Mouse (Mus musculus) neural tube, embryonic 11.5 days (tissue): Measurements from ENCODE around the gene Mrpl43. TPM values are rescaled to one million over a fixed set of nuclear protein-coding genes. Genes with fewer than 3 reads are reported as not detected.
"Not testable (repeated sequence)": the region's sequence is repeated elsewhere in the genome, so short reads cannot be mapped to it uniquely, and the experiment has no call there.

ENCODE experiments used
- ATAC-seq: fragments of 200-750 bp; cut with Nextera tagmentation; 2 replicates; pipeline ENCODE4 v1.8.0; 2017; ENCODE audit warnings: moderate number of reproducible peaks, mild to moderate bottlenecking, moderate TSS enrichment, moderate library complexity; ENCODE audit not compliant: insufficient read depth, low FRiP score, low TSS enrichment
- DNase-seq: peaks from one replicate; pipeline ENCODE4 v3.0.0-alpha.2; 2015; ENCODE audit warnings: low spot score
- H3K27ac ChIP-seq: fragments of 300-500 bp; sonication (generic); 2 replicates; pipeline ENCODE4 v1.5.1; 2014; ENCODE audit warnings: low read depth, mild to moderate bottlenecking, low read length
- H3K27me3 ChIP-seq: fragments of 300-500 bp; sonication (generic); 2 replicates; pipeline ENCODE4 v1.6.1; 2014; ENCODE audit warnings: mild to moderate bottlenecking, low read length, mixed read lengths; ENCODE audit not compliant: control insufficient read depth, insufficient read depth
- H3K36me3 ChIP-seq: fragments of 300-500 bp; sonication (generic); 2 replicates; pipeline ENCODE4 v1.6.1; 2014; ENCODE audit warnings: mild to moderate bottlenecking, low read length, moderate library complexity, mixed read lengths; ENCODE audit not compliant: control insufficient read depth, insufficient read depth
- H3K4me1 ChIP-seq: fragments of 300-500 bp; sonication (generic); 2 replicates; pipeline ENCODE4 v1.6.1; 2014; ENCODE audit warnings: low read length, mixed read lengths; ENCODE audit not compliant: control insufficient read depth, insufficient read depth
- H3K4me2 ChIP-seq: fragments of 300-500 bp; sonication (generic); 2 replicates; pipeline ENCODE4 v1.6.1; 2014; ENCODE audit warnings: low read depth, mild to moderate bottlenecking, moderate library complexity
- H3K4me3 ChIP-seq: fragments of 300-500 bp; sonication (generic); 2 replicates; pipeline ENCODE4 v1.5.1; 2014; ENCODE audit warnings: low read depth, low read length
- H3K9ac ChIP-seq: fragments of 300-500 bp; sonication (generic); 2 replicates; pipeline ENCODE4 v1.6.1; 2014; ENCODE audit warnings: mild to moderate bottlenecking, low read length
- H3K9me3 ChIP-seq: fragments of 300-500 bp; sonication (generic); 2 replicates; pipeline ENCODE4 v1.6.1; 2016; ENCODE audit warnings: low read length; ENCODE audit not compliant: control insufficient read depth
- WGBS: fragments of 180-500 bp; shearing (Covaris S2); extraction: QIAGEN DNeasy Blood & Tissue Kit; methylation state at CpG from one replicate; pipeline ENCODE4 v1.1.7; 2014; 5-methylcytosine and 5-hydroxymethylcytosine counted together
- polyA plus RNA-seq: library from polyadenylated mRNA; unstranded; fragments of >200 nt; fragmentation: Nextera tagmentation; extraction: Ambion mirVana; gene quantifications from 2 replicates; pipeline ENCODE4 v1.2.1, GENCODE M21; 2014

Mrpl43 gene
- polyA plus RNA-seq, 1 experiment from 2014 or later = 65.3 TPM

GRCm38 (mm10) chr19:45046523-45047321 is 40.5 kb upstream of the Mrpl43 start:
- DNase-seq (peak; percentile 78), ATAC-seq (peak; percentile 62; the same call in 1 of the 2 replicates)
- peaks cover 20% of the 10 kb centered on the region for H3K27me3 ChIP-seq
- H3K9ac ChIP-seq = peak overlapping the region; percentile 56
- WGBS = 2% methylated on average over 34 of the region's 34 CpGs
- peak overlapping the region; percentile 41 for H3K4me3 ChIP-seq
- H3K4me1 ChIP-seq = peaks cover 5% of the 10 kb centered on the region
- peak overlapping the region; percentile 42; the same call in 1 of the 2 replicates for H3K27ac ChIP-seq
- no peaks in the 10 kb centered on the region for H3K9me3 ChIP-seq
- H3K4me2 ChIP-seq = peak overlapping the region; percentile 73
- no peaks in the 10 kb centered on the region for H3K36me3 ChIP-seq

GRCm38 (mm10) chr19:45045651-45046050 is 39.4 kb upstream of the Mrpl43 start, which contains the start of gene Pdzd7:
Pdzd7 (minus strand) TSS chr19:45045717.
- no peak for DNase-seq
- H3K9ac ChIP-seq = no peak within 1 kb of the TSS
- peak within 1 kb of the TSS; percentile 41 for H3K4me3 ChIP-seq
- no peaks in the 10 kb centered on the region for H3K36me3 ChIP-seq
- WGBS = 80% methylated on average over 5 of the region's 5 CpGs
- H3K27ac ChIP-seq = no peak within 1 kb of the TSS
- no peak for ATAC-seq
- peaks cover 5% of the 10 kb centered on the region for H3K4me1 ChIP-seq
- peaks cover 20% of the 10 kb centered on the region for H3K27me3 ChIP-seq
- no peaks in the 10 kb centered on the region for H3K9me3 ChIP-seq
- peak within 1 kb of the TSS; percentile 73 for H3K4me2 ChIP-seq

GRCm38 (mm10) chr19:45045236-45045635 is 39.0 kb upstream of the Mrpl43 start:
- Histone ChIP-seq H3K9ac (no peak overlapping the region), H3K9me3 (no peaks in the 10 kb centered on the region), H3K27me3 (peaks cover 20% of the 10 kb centered on the region), H3K4me2 (no peak overlapping the region), H3K27ac (no peak overlapping the region), H3K36me3 (no peaks in the 10 kb centered on the region), H3K4me1 (peaks cover 5% of the 10 kb centered on the region), H3K4me3 (no peak overlapping the region)
- WGBS = 46% methylated on average over 15 of the region's 15 CpGs
- DNase-seq (no peak), ATAC-seq (no peak)

DNA sequence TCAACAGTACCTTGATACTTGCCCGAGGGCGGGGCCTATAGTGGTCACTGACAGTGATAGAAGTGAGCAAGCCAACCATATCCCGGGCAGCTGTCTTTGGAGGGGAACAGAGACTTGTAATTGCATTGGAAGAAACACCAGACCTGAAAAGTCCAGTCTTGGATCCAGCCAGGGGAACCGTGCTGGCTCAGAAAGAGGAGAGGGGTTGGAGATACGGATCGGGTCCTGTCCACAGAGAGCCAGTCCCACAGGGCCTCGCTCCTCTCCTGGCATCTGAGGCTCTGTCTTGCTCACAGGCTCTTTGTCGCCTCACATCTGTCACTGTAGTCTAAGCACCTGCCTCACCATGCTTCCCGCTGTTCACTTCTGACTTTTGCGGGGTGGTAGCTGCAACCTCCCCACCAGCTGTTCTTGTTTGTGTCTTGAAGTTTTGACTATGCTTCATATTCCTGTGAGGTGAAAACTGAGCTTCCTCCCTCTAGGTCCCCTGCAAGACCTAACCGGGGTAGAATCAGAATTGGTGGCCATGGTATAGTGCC is 38.2 kb upstream of the Mrpl43 start:
- no peak overlapping the region for H3K4me3 ChIP-seq
- H3K27ac ChIP-seq = no peak overlapping the region
- peaks cover 20% of the 10 kb centered on the region for H3K27me3 ChIP-seq
- ATAC-seq (no peak), DNase-seq (no peak)
- WGBS = 69% methylated on average over 11 of the region's 11 CpGs
- peaks cover 5% of the 10 kb centered on the region for H3K4me1 ChIP-seq
- no peaks in the 10 kb centered on the region for H3K9me3 ChIP-seq
- H3K9ac ChIP-seq = no peak overlapping the region
- no peak overlapping the region for H3K4me2 ChIP-seq
- H3K36me3 ChIP-seq = no peaks in the 10 kb centered on the region

- H3K27me3 ChIP-seq = 0 out of 2 replicates have a peak, but pooled peaks cover 5% of the 10 kb centered on the region
- 42% methylated on average over 13 of the region's 13 CpGs for WGBS
- H3K4me2 ChIP-seq = no peak overlapping the region
- ATAC-seq = no peak
- H3K27ac ChIP-seq = no peak overlapping the region
- H3K4me1 ChIP-seq = no peaks in the 10 kb centered on the region
- DNase-seq = no peak
- H3K4me3 ChIP-seq = no peak overlapping the region
- no peaks in the 10 kb centered on the region for H3K36me3 ChIP-seq
- no peaks in the 10 kb centered on the region for H3K9me3 ChIP-seq
- H3K9ac ChIP-seq = no peak overlapping the region
These were observed 34.0 kb upstream of the Mrpl43 start for GRCm38 (mm10) chr19:45040214-45040613.

GRCm38 (mm10) chr19:45038198-45038597 is 32.0 kb upstream of the Mrpl43 start:
- H3K4me3 ChIP-seq, H3K4me1 ChIP-seq, H3K27ac ChIP-seq, DNase-seq, H3K9ac ChIP-seq, H3K27me3 ChIP-seq, H3K4me2 ChIP-seq, H3K9me3 ChIP-seq, ATAC-seq, H3K36me3 ChIP-seq: not testable (repeated sequence)
- WGBS = 97% methylated on average over 7 of the region's 7 CpGs

DNA sequence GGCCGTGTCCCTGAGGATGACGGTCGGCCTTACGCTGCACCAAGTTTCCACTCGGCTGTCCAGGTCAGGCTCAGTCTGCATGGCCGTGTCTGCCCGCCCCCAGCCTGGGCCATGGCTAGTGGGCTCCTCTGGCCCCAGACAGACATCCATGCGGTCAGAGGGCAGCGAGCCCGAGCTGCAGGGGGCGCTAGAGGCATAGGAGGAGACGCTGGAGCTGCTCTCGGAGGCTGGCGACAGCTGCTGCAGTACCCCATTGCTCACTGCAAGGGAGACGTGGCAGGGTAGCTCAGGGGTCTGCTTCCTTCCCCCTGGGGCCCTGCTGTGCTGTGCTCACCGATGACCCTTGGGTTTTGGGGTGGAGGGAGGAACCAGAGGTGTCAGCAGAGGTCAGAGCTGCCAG is 30.6 kb upstream of the Mrpl43 start:
- DNase-seq = peak; percentile 55
- no peaks in the 10 kb centered on the region for H3K36me3 ChIP-seq
- no peak overlapping the region for H3K4me2 ChIP-seq
- H3K9me3 ChIP-seq = no peaks in the 10 kb centered on the region
- ATAC-seq = no peak
- no peaks in the 10 kb centered on the region for H3K4me1 ChIP-seq
- H3K9ac ChIP-seq = no peak overlapping the region
- H3K27me3 ChIP-seq = no peaks in the 10 kb centered on the region
- WGBS = 31% methylated on average over 16 of the region's 16 CpGs
- H3K27ac ChIP-seq = no peak overlapping the region
- H3K4me3 ChIP-seq = no peak overlapping the region

GRCm38 (mm10) chr19:45032570-45033332 is 26.5 kb upstream of the Mrpl43 start:
- no peak overlapping the region for H3K27ac ChIP-seq
- H3K9ac ChIP-seq = no peak overlapping the region
- H3K4me3 ChIP-seq = no peak overlapping the region
- no peak for DNase-seq
- H3K4me1 ChIP-seq = peaks cover 3% of the 10 kb centered on the region
- H3K4me2 ChIP-seq = no peak overlapping the region
- WGBS = 60% methylated on average over 17 of the region's 17 CpGs
- no peak for ATAC-seq
- H3K27me3 ChIP-seq = no peaks in the 10 kb centered on the region
- H3K9me3 ChIP-seq = no peaks in the 10 kb centered on the region
- no peaks in the 10 kb centered on the region for H3K36me3 ChIP-seq
